Mouse (Mus musculus) kidney, postnatal 36 days (tissue): ENCODE measurements around the gene Mgat5.

ENCODE experiments used
- DNase-seq, 2 experiments: peaks; one replicate each; pipeline ENCODE4 v3.0.0; 2021 to 2022; ENCODE audit warnings: mixed read lengths in 2 of 2

Gene Mgat5

DNA sequence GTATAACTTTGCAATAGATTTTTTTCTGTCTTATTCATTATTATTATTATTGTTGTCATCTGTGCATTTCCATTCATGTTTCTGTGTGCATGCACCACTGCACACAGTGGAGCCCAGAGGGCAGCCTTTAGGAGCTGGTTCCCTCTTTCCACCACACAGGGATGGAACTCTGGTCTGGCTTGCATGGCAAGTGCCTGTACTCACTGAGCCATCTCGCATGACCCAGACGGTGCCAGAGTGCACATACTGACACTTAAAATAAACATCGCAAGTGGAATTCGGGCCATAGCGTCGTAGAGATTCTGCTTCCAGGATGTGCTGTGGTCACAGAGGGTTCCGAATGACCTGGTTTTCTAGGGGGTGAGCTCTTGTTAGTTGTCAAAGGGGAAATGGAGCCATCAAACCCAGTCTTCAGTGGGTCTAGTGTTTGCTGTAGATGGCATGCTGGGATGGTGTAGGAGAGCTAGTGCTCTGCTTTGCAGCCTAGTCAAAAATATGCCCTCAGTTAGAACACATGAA lies 103.5 kb downstream of the Mgat5 start:
- DNase-seq, result peak in 1 of 2 experiments; percentile 40

DNA sequence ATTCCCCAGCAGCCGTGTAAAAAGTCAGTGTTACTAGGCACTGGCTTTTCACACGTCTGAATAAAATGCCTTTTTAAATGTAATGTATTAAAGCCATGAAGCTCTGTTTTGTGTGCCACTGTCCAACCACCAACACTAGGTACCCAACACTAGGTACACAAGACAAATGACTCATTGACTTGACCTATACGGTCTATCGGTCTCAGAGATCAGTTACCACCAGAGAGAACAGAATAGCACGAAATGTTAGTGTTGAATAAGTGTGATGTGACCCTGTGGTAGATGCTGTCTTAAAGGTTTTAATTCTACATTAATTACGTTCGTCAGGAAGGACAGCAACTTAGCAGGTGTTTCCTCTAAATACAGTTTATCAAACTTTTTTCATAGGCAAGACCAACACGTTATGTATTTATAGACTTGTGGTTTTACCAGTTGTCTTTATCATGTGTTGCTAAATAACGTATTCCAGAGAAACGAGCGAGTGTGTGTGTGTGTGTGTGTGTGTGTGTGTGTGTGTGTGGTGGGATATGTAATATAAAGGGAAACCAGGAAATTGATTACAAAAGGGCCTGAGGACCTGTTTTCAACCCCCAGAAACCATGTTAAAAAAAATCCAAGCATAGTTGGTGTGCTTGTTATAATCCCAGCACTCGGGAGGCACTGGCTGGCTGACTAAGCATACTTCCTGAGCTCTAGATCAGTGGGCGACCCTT lies 104.3 kb downstream of the Mgat5 start:
- DNase-seq, result no peak

DNA sequence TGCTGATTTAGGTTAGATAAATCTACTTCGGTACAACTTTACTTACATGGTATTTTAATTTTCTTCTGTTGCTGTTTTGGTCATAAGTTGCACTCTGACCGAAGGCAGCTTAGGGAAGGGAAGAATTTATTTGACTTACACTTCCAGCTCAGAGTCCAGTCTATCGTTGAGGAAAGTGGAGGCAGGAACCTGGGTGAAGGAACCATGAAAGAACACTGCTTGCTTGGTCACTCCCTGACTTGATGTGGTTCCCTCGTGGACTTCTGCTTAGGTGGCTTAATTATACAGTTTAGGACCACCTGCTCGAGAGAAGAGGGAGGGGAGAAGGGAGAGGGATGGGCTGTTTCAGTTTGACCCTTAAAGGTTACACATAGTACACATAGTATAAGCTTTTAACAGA lies 105.2 kb downstream of the Mgat5 start:
- no peak for DNase-seq

DNA sequence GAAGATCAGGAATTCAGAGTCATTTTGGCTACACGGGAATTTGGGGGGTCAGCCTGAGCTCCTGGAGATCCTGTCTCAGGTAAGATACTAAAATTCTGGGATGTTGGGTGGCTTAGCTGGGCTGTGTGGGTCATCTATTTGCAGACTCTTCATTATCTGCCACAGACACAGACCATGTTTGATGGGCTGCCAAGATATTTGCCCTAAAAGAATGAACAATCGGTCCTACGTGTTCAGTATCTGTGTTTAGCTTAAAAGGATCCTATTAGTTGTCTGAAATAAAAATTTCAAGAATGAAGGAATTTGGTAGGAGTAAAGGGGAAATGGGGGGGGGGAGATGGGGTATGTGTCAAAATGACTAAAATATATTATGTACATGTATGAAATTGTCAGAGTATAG lies 105.9 kb downstream of the Mgat5 start:
- no peak for DNase-seq

DNA sequence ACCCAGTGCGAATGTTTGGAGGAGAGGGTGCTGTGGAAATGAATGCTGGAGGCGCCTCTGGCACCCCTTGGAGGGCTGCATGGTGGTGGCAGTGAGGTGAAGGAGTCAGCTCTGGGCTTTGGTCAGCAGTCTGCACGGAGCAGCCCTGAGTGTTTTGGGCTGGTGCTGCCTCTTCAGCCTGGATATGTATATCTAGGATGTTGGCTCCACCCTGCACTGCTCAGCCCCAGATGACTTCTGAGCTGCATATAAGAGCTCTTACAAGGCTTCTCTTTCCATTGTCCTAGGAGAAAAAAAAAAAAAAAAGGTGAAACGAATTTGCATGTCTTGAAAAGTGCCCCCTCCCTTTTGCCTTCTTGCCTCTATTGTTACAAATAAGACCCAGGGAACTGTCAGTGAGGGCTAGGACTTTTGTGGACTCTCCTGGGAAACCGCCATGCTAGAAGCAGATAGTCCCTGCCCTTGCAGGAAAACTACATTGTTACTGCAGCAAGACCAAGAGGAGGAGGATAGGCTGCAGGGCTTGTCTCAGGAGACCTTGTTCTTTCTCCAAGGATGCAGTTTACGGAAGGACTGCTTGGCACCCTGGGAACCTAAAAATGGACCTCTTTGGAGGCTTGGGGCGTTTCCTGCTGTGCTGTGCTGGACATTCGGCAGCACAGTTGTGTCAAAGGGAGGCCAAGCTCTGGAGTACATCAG lies 109.0 kb downstream of the Mgat5 start:
- no peak for DNase-seq

DNA sequence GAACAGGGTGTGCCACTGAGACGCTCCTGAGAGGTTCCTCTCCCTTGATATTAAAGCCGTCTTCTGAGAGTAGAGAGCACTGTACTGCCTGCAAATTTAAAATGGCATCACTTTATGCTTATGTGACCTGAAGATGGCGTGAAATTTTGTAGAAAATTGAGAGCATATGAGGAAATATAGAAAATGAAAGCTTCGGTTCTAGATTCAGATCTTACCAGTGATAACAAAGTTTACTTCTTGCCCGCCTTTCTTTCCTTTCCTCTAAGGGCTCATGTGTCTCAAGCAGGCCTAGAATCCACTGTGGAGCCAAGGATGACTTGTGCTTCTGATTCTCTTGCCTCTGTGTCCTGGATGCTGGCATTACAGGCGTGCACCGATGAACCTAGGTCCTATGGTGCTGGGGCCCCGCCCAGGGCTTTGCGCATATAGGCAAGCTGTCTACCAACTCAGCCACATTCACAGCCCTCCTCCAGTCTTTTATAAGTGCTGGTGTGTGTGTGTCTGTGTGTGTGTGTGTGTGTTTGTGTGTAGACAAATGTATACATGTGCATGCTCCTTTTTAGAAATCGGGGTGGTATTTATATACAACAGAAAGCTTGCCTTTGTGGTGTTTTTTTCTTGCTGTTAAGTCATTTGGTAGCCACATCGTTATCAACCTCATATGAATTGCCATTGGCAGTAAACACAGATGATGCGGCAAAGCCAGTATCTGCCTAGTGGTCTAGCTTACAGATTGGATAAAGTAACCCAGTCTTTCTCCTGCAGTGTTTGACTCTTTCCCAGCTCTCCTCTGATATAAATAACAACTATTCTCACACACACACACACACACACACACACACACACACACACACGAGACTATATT lies 111.2 kb downstream of the Mgat5 start:
- DNase-seq, result no peak

- no peak for DNase-seq
Observed at GRCm38 (mm10) chr1:127316651-127317050, 111.8 kb downstream of the Mgat5 start.

GRCm38 (mm10) chr1:127317541-127317940 lies 112.7 kb downstream of the Mgat5 start:
- DNase-seq, result no peak

DNA sequence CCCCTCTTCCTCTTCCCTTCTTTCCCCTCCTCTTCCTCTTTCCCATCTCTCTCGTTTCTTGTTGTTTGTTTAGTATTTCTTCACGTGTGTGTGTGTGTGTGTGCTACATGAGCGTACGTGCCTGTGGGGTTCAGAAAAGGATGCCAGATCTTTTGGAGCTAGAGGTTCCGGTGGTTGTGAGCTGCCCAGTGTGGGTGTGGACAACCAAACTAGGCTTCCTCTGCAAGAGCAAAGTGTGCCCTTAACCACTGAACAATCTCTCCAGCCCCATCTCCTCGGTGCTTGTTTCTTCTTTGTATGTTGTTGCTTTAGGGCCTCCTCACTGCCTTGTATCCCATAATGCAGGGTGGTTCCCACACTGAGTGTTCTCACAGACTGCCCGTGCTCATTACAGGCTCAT lies 113.7 kb downstream of the Mgat5 start:
- DNase-seq, result no peak

DNA sequence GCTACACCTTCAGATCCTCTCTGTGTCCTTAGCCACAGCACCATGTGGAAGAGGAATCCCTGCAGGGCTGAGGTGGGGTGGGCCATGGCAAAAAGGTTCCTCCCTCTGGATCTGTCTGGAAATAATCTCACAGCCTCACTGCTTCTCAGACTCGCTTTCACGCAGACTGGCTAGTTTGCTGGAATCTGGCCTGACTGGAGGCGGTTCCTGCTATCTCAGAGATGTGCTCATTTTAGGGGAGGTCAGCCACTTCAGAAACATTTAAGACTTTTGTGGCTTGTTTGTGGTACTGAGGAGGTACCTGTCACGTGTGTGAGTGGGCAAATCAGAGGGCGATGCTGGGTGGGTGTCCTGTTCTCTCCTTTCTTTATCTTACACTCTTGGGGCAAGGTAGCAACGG lies 115.0 kb downstream of the Mgat5 start:
- DNase-seq, result no peak

GRCm38 (mm10) chr1:127320956-127321355 lies 116.1 kb downstream of the Mgat5 start:
- no peak for DNase-seq

DNA sequence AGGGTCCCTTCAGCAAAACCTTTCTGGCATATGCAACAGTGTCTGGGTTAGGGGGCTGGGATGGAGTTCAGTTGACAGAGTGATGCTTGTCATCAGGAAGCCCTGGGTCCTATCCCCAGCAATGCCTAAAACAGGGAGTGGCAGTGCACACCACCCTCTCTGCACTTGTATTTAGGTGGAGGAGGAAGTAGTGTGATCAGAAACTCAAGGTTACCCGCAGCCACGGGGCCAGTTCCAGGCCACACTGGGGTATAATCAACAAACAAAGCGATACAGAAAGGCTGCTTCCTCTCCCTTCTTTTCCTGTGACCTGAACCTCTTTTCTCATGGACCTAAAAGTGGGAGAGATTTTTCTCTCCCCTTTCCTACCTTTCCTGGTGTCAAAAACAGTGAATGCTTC lies 116.8 kb downstream of the Mgat5 start:
- DNase-seq, result no peak

DNA sequence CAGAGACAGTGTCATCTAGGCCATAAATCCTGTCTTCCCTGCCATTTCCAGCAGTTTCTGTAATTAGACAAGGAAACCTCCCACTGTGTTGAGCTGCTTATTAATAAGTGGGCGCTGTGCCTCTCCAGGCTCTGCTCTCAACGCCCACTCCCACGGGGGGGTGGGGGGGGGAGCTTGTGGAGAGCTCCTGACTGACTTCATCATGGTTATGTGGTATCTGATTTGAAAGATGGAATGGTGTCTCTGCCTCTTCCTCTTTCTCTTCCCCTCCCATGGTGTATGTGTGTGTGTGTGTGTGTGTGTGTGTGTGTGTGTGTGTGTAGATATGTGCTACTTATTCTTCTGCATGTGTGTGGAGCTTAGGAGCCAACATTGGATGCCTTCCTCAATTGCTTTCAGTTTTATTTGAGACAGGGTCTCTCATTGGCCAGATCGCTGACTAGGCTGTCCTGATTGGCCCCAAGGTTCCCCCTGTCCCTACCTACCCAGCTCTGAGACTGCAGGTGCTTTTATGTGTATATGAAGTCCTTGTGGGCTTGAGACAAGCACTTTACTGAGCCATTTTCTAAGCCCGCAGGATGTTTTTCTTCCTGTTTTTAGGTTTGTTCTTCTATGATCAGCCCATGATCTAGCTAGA lies 117.5 kb downstream of the Mgat5 start:
- no peak for DNase-seq

- DNase-seq, result no peak
Observed at GRCm38 (mm10) chr1:127325601-127326198, 120.9 kb downstream of the Mgat5 start.

DNA sequence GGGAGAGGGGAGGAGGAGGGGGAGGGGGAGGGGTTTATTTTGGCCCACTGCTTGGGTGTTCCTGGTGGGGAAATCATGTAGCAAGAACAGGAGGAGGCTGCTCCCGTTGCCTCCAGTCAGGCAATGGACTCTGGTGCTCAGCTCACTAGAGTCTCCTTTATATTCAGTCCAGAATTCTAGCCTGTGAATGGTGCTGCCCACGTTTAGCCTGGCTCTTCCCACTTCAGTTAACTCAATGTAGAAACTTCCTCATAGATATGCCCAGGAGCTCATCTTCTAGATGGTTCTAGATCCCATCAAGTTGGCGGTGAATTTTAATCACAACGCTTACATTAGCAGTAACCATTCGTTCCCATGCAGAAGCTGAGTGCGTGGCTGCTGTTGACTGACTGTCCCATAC lies 123.0 kb downstream of the Mgat5 start:
- DNase-seq, result no peak

GRCm38 (mm10) chr1:127328354-127328875 lies 123.6 kb downstream of the Mgat5 start:
- DNase-seq, result peak in 1 of 2 experiments; percentile 38

DNA sequence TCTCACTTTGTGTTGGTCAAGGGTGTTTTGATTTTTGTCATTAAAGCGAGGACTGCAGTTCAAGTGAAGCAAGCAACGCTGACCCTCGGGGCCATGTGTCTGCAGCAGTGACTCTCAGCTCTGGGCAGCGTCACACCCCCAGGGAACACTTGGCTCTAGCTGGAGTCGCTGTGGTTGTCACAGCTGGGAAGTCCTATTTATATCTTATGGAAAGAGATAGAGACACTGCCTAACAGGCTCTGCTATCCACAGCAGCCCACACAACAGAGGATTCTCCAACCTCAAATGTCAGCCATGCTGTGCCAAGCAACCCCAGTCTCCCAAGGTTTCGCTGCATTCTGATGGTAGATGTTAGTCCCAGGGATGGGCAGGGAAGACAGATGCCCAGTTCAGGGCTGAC lies 125.0 kb downstream of the Mgat5 start:
- no peak for DNase-seq

GRCm38 (mm10) chr1:127337740-127338139 lies 132.9 kb downstream of the Mgat5 start:
- DNase-seq, result no peak

GRCm38 (mm10) chr1:127338833-127339487 lies 134.1 kb downstream of the Mgat5 start:
- peak; percentile 69 for DNase-seq

- DNase-seq, result no peak
Observed at GRCm38 (mm10) chr1:127340296-127340695, 135.5 kb downstream of the Mgat5 start.

- no peak for DNase-seq
Observed at GRCm38 (mm10) chr1:127344913-127345312, 140.1 kb downstream of the Mgat5 start.
